Mouse (Mus musculus) ES-E14 (cell line): ENCODE data around the gene A1bg.

Source experiments
- CHD2 ChIP-seq: IDR thresholded peaks from 2 replicates; pipeline ENCODE4 v1.6.1; 2014; ENCODE audit warnings: mild to moderate bottlenecking, low read depth, low read length, inconsistent platforms
- HCFC1 ChIP-seq: IDR thresholded peaks from 2 replicates; pipeline ENCODE4 v1.6.1; 2012; ENCODE audit warnings: low read length, inconsistent platforms, borderline replicate concordance; ENCODE audit not compliant: insufficient read depth
- MAFK ChIP-seq: IDR thresholded peaks from 2 replicates; pipeline ENCODE4 v1.6.1; 2014; ENCODE audit warnings: mild to moderate bottlenecking, low read depth, low read length, inconsistent platforms; ENCODE audit not compliant: insufficient read depth
- ZC3H11A ChIP-seq: IDR thresholded peaks from 2 replicates; pipeline ENCODE4 v1.6.1; 2012; ENCODE audit warnings: low read depth, mild to moderate bottlenecking, inconsistent platforms, low read length, borderline replicate concordance
- ZNF384 ChIP-seq: IDR thresholded peaks from 2 replicates; pipeline ENCODE4 v1.6.1; 2012; ENCODE audit warnings: low read depth, low read length, inconsistent platforms

GRCm38 (mm10) chr15:60892976-60893463 is 29.8 kb downstream of the A1bg start:
- TF ChIP-seq ZC3H11A, result no peak
- TF ChIP-seq MAFK, result no peak
- no peak for TF ChIP-seq CHD2
- TF ChIP-seq ZNF384, result no peak
- TF ChIP-seq HCFC1, result no peak
